Mouse (Mus musculus): ENCODE results near the gene Gpr132. TPM values are rescaled to one million over a fixed set of nuclear protein-coding genes. Genes with fewer than 3 reads are reported as not detected.

The Gpr132 gene
- total and polyA plus RNA-seq, 3 experiments: 24.4 to 62.1 (median 44.7) TPM

DNA sequence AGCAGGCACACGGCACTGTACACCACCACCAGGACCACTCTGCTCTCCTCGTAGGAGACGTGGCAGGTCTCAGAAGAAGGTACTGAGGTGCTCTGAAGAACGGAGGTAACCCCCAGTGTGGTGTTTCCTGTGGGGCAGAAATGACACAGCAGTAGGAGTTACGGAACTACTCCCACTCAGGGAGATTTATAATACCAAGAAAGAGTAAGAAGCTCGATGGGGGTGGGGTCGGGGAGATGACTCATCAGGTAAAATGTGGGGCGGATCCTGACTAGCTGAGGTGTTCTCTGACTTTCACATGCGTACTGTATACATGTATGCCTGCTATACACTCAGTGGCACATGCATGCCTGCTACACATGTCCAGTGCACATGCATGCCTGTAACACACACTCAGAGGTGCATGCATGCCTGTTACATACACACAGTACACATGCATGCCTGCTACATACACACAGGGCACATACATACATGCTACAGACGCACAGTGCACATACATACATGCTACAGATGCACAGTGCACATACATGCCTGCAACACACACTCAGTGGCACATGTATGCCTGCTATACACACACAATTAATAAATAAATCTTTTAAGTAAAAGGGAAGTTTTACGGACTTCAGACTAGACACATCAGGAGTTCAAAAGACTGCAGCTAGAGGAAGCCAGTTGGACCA is 14.8 kb downstream of the Gpr132 start:
- Histone ChIP-seq H3K9ac (ENCODE audit: insufficient read depth, low read depth) (no peak overlapping the region), H3K36me3 (replicated peaks in 1 of 2; ENCODE audit: control insufficient read depth in 1 of 2, insufficient read depth in 1 of 2, low read length in 1 of 2) (peaks cover 70 to 83% of the 10 kb centered on the region in 2 experiments), H3K79me2 (replicated peaks; ENCODE audit: control insufficient read depth, extremely low read depth, insufficient read depth, poor library complexity, severe bottlenecking) (peaks cover 46% of the 10 kb centered on the region), H3K4me2 (ENCODE audit: insufficient read depth, low read depth, poor library complexity, severe bottlenecking) (no peak overlapping the region), H3K27ac (ENCODE audit: insufficient read depth, low read depth) (peak overlapping the region; percentile 22; the same call in 1 of the 2 replicates), H3K4me3 (replicated peaks in 1 of 3; ENCODE audit: low read depth in 2 of 3, low read length in 2 of 3, poor library complexity in 1 of 3) (peak overlapping the region in 1 of 3 experiments; percentile 29), H3K4me1 (ENCODE audit: control insufficient read depth in 1 of 2, insufficient read depth in 2 of 2) (peaks cover 15 to 76% of the 10 kb centered on the region in 2 experiments), H3K9me3 (replicated peaks; ENCODE audit: low read length) (peaks cover under 1% of the 10 kb centered on the region), H3K27me3 (replicated peaks) (no peaks in the 10 kb centered on the region)
- DNase-seq (ENCODE audit: extremely low read depth): no peak
- dilution Hi-C loops (cut with MboI; ENCODE audit: extremely low pct_ligation_motif_present, extremely low pct_unique_long_range_greater_than_20kb, low sequenced_read_pairs): no loop called here
- TF ChIP-seq ETS1 (conservative IDR thresholded peaks at IDR 0.05; ENCODE audit: low read depth, low read length): no peak
- no peak for TF ChIP-seq SMC3 (IDR thresholded peaks at IDR 0.05; ENCODE audit: low read depth, low read length)
- TF ChIP-seq UBTF (IDR thresholded peaks at IDR 0.05; ENCODE audit: low read depth, low read length): no peak
- no peak for TF ChIP-seq TCF12 (IDR thresholded peaks at IDR 0.05; ENCODE audit: low read depth, low read length)
- TF ChIP-seq ZMIZ1 (IDR thresholded peaks at IDR 0.05; ENCODE audit: low read depth, low read length): no peak
- TF ChIP-seq JUND (conservative IDR thresholded peaks at IDR 0.05; ENCODE audit: low read depth, low read length): no peak
- TF ChIP-seq USF2 (conservative IDR thresholded peaks at IDR 0.05; ENCODE audit: low read depth, low read length): no peak
- in situ Hi-C loops (cut with MboI; ENCODE audit: low pct_ligation_motif_present, low pct_unique_long_range_greater_than_20kb, low sequenced_read_pairs): loop anchor here (10.0 kb wide), 1 partner anchor 198 kb away; no protein-coding TSS in a partner anchor

GRCm38 (mm10) chr12:112851116-112851515 is 16.9 kb downstream of the Gpr132 start:
- Histone ChIP-seq H3K9ac (ENCODE audit: insufficient read depth, low read depth) (no peak overlapping the region), H3K4me3 (replicated peaks in 1 of 3; ENCODE audit: low read depth in 2 of 3, low read length in 2 of 3, poor library complexity in 1 of 3) (no peak overlapping the region), H3K9me3 (replicated peaks; ENCODE audit: low read length) (peaks cover 7% of the 10 kb centered on the region), H3K27me3 (replicated peaks) (no peaks in the 10 kb centered on the region), H3K79me2 (replicated peaks; ENCODE audit: control insufficient read depth, extremely low read depth, insufficient read depth, poor library complexity, severe bottlenecking) (peaks cover 25% of the 10 kb centered on the region), H3K27ac (ENCODE audit: insufficient read depth, low read depth) (no peak overlapping the region), H3K4me1 (ENCODE audit: control insufficient read depth in 1 of 2, insufficient read depth in 2 of 2) (peaks cover 12 to 69% of the 10 kb centered on the region in 2 experiments), H3K4me2 (ENCODE audit: insufficient read depth, low read depth, poor library complexity, severe bottlenecking) (no peak overlapping the region), H3K36me3 (replicated peaks in 1 of 2; ENCODE audit: control insufficient read depth in 1 of 2, insufficient read depth in 1 of 2, low read length in 1 of 2) (peaks cover 60 to 71% of the 10 kb centered on the region in 2 experiments)
- no peak for DNase-seq (ENCODE audit: extremely low read depth)
- TF ChIP-seq ZC3H11A (IDR thresholded peaks at IDR 0.05; ENCODE audit: low read depth, low read length) (no peak), E2F4 (IDR thresholded peaks at IDR 0.05; ENCODE audit: insufficient replicate concordance, low read depth, low read length) (no peak)
- dilution Hi-C loops (cut with MboI; ENCODE audit: extremely low pct_ligation_motif_present, extremely low pct_unique_long_range_greater_than_20kb, low sequenced_read_pairs) (no loop called here), in situ Hi-C loops (cut with MboI; ENCODE audit: low pct_ligation_motif_present, low pct_unique_long_range_greater_than_20kb, low sequenced_read_pairs) (loop anchor here (10.0 kb wide), 1 partner anchor 196 kb away; no protein-coding TSS in a partner anchor)

DNA sequence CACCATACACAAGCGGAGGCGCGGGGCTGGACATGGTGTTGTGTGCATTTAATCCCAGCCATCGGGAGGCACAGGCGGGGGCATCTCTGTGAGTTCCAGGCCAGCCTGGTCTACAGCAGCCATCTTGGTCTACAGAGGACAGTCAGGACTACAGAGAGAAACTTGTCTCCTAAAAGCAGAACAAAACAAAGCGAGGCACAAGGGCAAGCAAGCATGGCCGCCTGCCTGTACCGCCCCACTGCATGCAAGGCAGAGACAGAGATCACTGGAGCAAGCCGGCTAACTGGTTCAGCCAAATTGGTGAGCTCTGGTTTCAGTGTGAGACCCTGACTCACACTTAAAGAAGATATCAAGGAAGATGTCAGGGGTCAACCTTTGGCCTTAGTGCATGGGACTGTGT is 17.7 kb downstream of the Gpr132 start:
- Histone ChIP-seq H3K36me3 (replicated peaks in 1 of 2; ENCODE audit: control insufficient read depth in 1 of 2, insufficient read depth in 1 of 2, low read length in 1 of 2) (peaks cover 56 to 66% of the 10 kb centered on the region in 2 experiments), H3K9ac (ENCODE audit: insufficient read depth, low read depth) (no peak overlapping the region), H3K27ac (ENCODE audit: insufficient read depth, low read depth) (no peak overlapping the region), H3K9me3 (replicated peaks; ENCODE audit: low read length) (peaks cover 7% of the 10 kb centered on the region), H3K4me1 (ENCODE audit: control insufficient read depth in 1 of 2, insufficient read depth in 2 of 2) (peaks cover 12 to 63% of the 10 kb centered on the region in 2 experiments), H3K4me3 (replicated peaks in 1 of 3; ENCODE audit: low read depth in 2 of 3, low read length in 2 of 3, poor library complexity in 1 of 3) (no peak overlapping the region), H3K79me2 (replicated peaks; ENCODE audit: control insufficient read depth, extremely low read depth, insufficient read depth, poor library complexity, severe bottlenecking) (peaks cover 19% of the 10 kb centered on the region), H3K27me3 (replicated peaks) (no peaks in the 10 kb centered on the region), H3K4me2 (ENCODE audit: insufficient read depth, low read depth, poor library complexity, severe bottlenecking) (no peak overlapping the region)
- in situ Hi-C loops (cut with MboI; ENCODE audit: low pct_ligation_motif_present, low pct_unique_long_range_greater_than_20kb, low sequenced_read_pairs): loop anchor here (10.0 kb wide), 1 partner anchor 196 kb away; no protein-coding TSS in a partner anchor
- TF ChIP-seq CTCF (conservative IDR thresholded peaks at IDR 0.05 in 1 of 2, IDR thresholded peaks at IDR 0.05 in 1 of 2; ENCODE audit: low read depth in 2 of 2, low read length in 2 of 2) (no peak), USF1 (IDR thresholded peaks at IDR 0.05; ENCODE audit: low read depth, low read length) (no peak), ETS1 (conservative IDR thresholded peaks at IDR 0.05; ENCODE audit: low read depth, low read length) (no peak), MAX (IDR thresholded peaks at IDR 0.05; ENCODE audit: low read length) (no peak), NELFE (IDR thresholded peaks at IDR 0.05; ENCODE audit: low read depth, low read length) (no peak), BHLHE40 (IDR thresholded peaks at IDR 0.05; ENCODE audit: low read depth, low read length) (no peak), MYC (IDR thresholded peaks at IDR 0.05; ENCODE audit: low read depth, low read length) (no peak), NRF1 (IDR thresholded peaks at IDR 0.05; ENCODE audit: low read depth, low read length) (no peak), UBTF (IDR thresholded peaks at IDR 0.05; ENCODE audit: low read depth, low read length) (no peak)
- DNase-seq (ENCODE audit: extremely low read depth): no peak
- dilution Hi-C loops (cut with MboI; ENCODE audit: extremely low pct_ligation_motif_present, extremely low pct_unique_long_range_greater_than_20kb, low sequenced_read_pairs): no loop called here
